Mouse (Mus musculus) gastrocnemius, postnatal 10 days (tissue): ENCODE data around the gene Il22ra1. TPM values are rescaled to one million over a fixed set of nuclear protein-coding genes. Genes with fewer than 3 reads are reported as not detected.

ENCODE experiments used
- DNase-seq: peaks from one replicate; pipeline ENCODE4 v3.0.0; 2021; ENCODE audit warnings: mixed read lengths
- total RNA-seq, 2 experiments: library from RNA; stranded (reverse); gene quantifications; 2 replicates each; pipeline ENCODE4 v1.2.3; 2021

The Il22ra1 gene
- total RNA-seq, 2 experiments from 2014 or later = 0.09 to 0.23 TPM

- no peak for DNase-seq
Measured at GRCm38 (mm10) chr4:135736903-135737302, 8.9 kb downstream of the Il22ra1 start.

GRCm38 (mm10) chr4:135738237-135738636, 10.3 kb downstream of the Il22ra1 start:
- DNase-seq = no peak

- DNase-seq = no peak
Measured at GRCm38 (mm10) chr4:135739148-135739547, 11.2 kb downstream of the Il22ra1 start.

GRCm38 (mm10) chr4:135739672-135740071, 11.7 kb downstream of the Il22ra1 start:
- no peak for DNase-seq

GRCm38 (mm10) chr4:135743520-135743919, 15.5 kb downstream of the Il22ra1 start:
- DNase-seq = no peak

- no peak for DNase-seq
Measured at GRCm38 (mm10) chr4:135744726-135745448, 16.9 kb downstream of the Il22ra1 start.

GRCm38 (mm10) chr4:135745613-135746012, 17.6 kb downstream of the Il22ra1 start:
- peak; percentile 48 for DNase-seq

- DNase-seq = no peak
Measured at GRCm38 (mm10) chr4:135750896-135751295, 22.9 kb downstream of the Il22ra1 start.

GRCm38 (mm10) chr4:135752106-135752778, 24.3 kb downstream of the Il22ra1 start:
- DNase-seq = no peak

GRCm38 (mm10) chr4:135752779-135753164, 24.8 kb downstream of the Il22ra1 start:
- DNase-seq = no peak

GRCm38 (mm10) chr4:135758331-135758730, 30.4 kb downstream of the Il22ra1 start:
- DNase-seq = no peak

GRCm38 (mm10) chr4:135758825-135759224, 30.9 kb downstream of the Il22ra1 start:
- DNase-seq = no peak

- no peak for DNase-seq
Measured at GRCm38 (mm10) chr4:135759356-135759976, 31.5 kb downstream of the Il22ra1 start, which contains the start of gene Myom3. Myom3 (plus strand) TSS chr4:135759715.

- peak; percentile 35 for DNase-seq
Measured at GRCm38 (mm10) chr4:135761048-135761447, 33.1 kb downstream of the Il22ra1 start.

GRCm38 (mm10) chr4:135761569-135761968, 33.6 kb downstream of the Il22ra1 start:
- DNase-seq = no peak

GRCm38 (mm10) chr4:135762251-135762906, 34.4 kb downstream of the Il22ra1 start:
- DNase-seq = peak; percentile 65

- DNase-seq = no peak
Measured at GRCm38 (mm10) chr4:135764700-135765099, 36.7 kb downstream of the Il22ra1 start.

GRCm38 (mm10) chr4:135765707-135766106, 37.7 kb downstream of the Il22ra1 start:
- no peak for DNase-seq

- DNase-seq = peak; percentile 34
Measured at GRCm38 (mm10) chr4:135766976-135767375, 39.0 kb downstream of the Il22ra1 start.

- DNase-seq = peak; percentile 52
Measured at GRCm38 (mm10) chr4:135768572-135769526, 40.9 kb downstream of the Il22ra1 start.

GRCm38 (mm10) chr4:135770611-135771305, 42.8 kb downstream of the Il22ra1 start:
- no peak for DNase-seq
